Mouse (Mus musculus) small intestine, adult 2 months (tissue): ENCODE measurements around the gene BC107364. TPM values are rescaled to one million over a fixed set of nuclear protein-coding genes. Genes with fewer than 3 reads are reported as not detected.
"Not testable (repeated sequence)": the region's sequence is repeated elsewhere in the genome, so short reads cannot be mapped to it uniquely, and the experiment has no call there.

ENCODE experiments used
- H3K27ac ChIP-seq: fragments of 200-500 bp; 2 replicates; pipeline ENCODE4 v1.5.1; 2012; ENCODE audit warnings: low read depth, low read length, control low read depth, inconsistent platforms; ENCODE audit not compliant: insufficient read depth
- H3K27me3 ChIP-seq: fragments of 200-500 bp; 2 replicates; pipeline ENCODE4 v1.6.1; 2012; ENCODE audit warnings: mild to moderate bottlenecking, moderate library complexity, low read length, inconsistent platforms; ENCODE audit not compliant: control insufficient read depth, insufficient read depth
- H3K36me3 ChIP-seq: fragments of 200-500 bp; 2 replicates; pipeline ENCODE4 v1.6.1; 2012; ENCODE audit warnings: mild to moderate bottlenecking, low read length, control low read depth, inconsistent platforms; ENCODE audit not compliant: control insufficient read depth, insufficient read depth
- H3K4me1 ChIP-seq: fragments of 200-500 bp; 2 replicates; pipeline ENCODE4 v1.6.1; 2012; ENCODE audit warnings: low read length, inconsistent platforms, mixed read lengths; ENCODE audit not compliant: control insufficient read depth, insufficient read depth, insufficient read length
- H3K4me3 ChIP-seq: fragments of 200-500 bp; 2 replicates; pipeline ENCODE4 v1.5.1; 2012; ENCODE audit warnings: low read depth, mild to moderate bottlenecking, control low read depth, inconsistent platforms, low read length, moderate library complexity
- CTCF ChIP-seq: fragments of 200-500 bp; IDR thresholded peaks from 2 replicates; pipeline ENCODE4 v1.5.1; 2012; ENCODE audit warnings: low read depth, mild to moderate bottlenecking, control low read depth, inconsistent platforms, low read length, moderate library complexity, mixed read lengths; ENCODE audit not compliant: insufficient replicate concordance, insufficient read length; ENCODE audit errors: extremely low read depth
- POLR2A ChIP-seq: fragments of 200-500 bp; IDR thresholded peaks from 2 replicates; pipeline ENCODE4 v1.6.1; 2012; ENCODE audit warnings: low read depth, mild to moderate bottlenecking, control low read depth, inconsistent platforms, low read length, moderate library complexity
- WGBS: fragments of 180-500 bp; shearing (Covaris S2); methylation state at CpG from one replicate; pipeline ENCODE4 v1.1.7; 2018; 5-methylcytosine and 5-hydroxymethylcytosine counted together
- polyA plus RNA-seq: library from polyadenylated mRNA; depleted of rRNA; stranded (reverse); fragments of >200 nt; gene quantifications from 2 replicates; pipeline ENCODE4 v1.2.3, GENCODE M21; 2012

The BC107364 gene
- polyA plus RNA-seq, 1 experiment, result not detected

GRCm38 (mm10) chr3:96482451-96482850 lies 30.3 kb upstream of the BC107364 start:
- no peaks in the 10 kb centered on the region for H3K36me3 ChIP-seq

GRCm38 (mm10) chr3:96481856-96482255 lies 29.8 kb upstream of the BC107364 start:
- H3K36me3 ChIP-seq, result no peaks in the 10 kb centered on the region
- no peak overlapping the region for H3K4me3 ChIP-seq
- no peaks in the 10 kb centered on the region for H3K27me3 ChIP-seq
- no peak for TF ChIP-seq POLR2A
- TF ChIP-seq CTCF, result no peak
- H3K27ac ChIP-seq, result no peak overlapping the region
- no peaks in the 10 kb centered on the region for H3K4me1 ChIP-seq
- WGBS, result 87% methylated on average over 3 of the region's 3 CpGs

More at GRCm38 (mm10) chr3:96482451-96482850, 30.3 kb upstream of the BC107364 start:
- 94% methylated on average over 13 of the region's 13 CpGs for WGBS
- Histone ChIP-seq H3K27me3 (no peaks in the 10 kb centered on the region), H3K4me1 (no peaks in the 10 kb centered on the region), H3K4me3 (no peak overlapping the region), H3K27ac (no peak overlapping the region)
- TF ChIP-seq CTCF (no peak), POLR2A (no peak)

GRCm38 (mm10) chr3:96480684-96481270 lies 28.7 kb upstream of the BC107364 start:
- peaks cover 7% of the 10 kb centered on the region for H3K27me3 ChIP-seq
- 80% methylated on average over 4 of the region's 4 CpGs for WGBS
- TF ChIP-seq POLR2A (no peak), CTCF (no peak)
- no peaks in the 10 kb centered on the region for H3K36me3 ChIP-seq
- no peaks in the 10 kb centered on the region for H3K4me1 ChIP-seq
- H3K4me3 ChIP-seq, result no peak overlapping the region
- no peak overlapping the region for H3K27ac ChIP-seq

GRCm38 (mm10) chr3:96479249-96479648 lies 27.1 kb upstream of the BC107364 start:
- TF ChIP-seq CTCF, result no peak
- no peak for TF ChIP-seq POLR2A
- Histone ChIP-seq H3K4me1 (peaks cover 8% of the 10 kb centered on the region), H3K27me3 (peaks cover 21% of the 10 kb centered on the region), H3K27ac (no peak overlapping the region), H3K4me3 (no peak overlapping the region), H3K36me3 (no peaks in the 10 kb centered on the region)
- 49% methylated on average over 3 of the region's 3 CpGs for WGBS

GRCm38 (mm10) chr3:96477558-96477957 lies 25.5 kb upstream of the BC107364 start:
- Histone ChIP-seq H3K27ac (no peak overlapping the region), H3K36me3 (no peaks in the 10 kb centered on the region), H3K27me3 (peaks cover 25% of the 10 kb centered on the region), H3K4me1 (peaks cover 8% of the 10 kb centered on the region), H3K4me3 (no peak overlapping the region)
- TF ChIP-seq POLR2A (no peak), CTCF (no peak)
- WGBS, result 61% methylated on average over 6 of the region's 6 CpGs

- Histone ChIP-seq H3K4me3 (no peak overlapping the region), H3K4me1 (peaks cover 8% of the 10 kb centered on the region), H3K27me3 (peaks cover 29% of the 10 kb centered on the region), H3K36me3 (no peaks in the 10 kb centered on the region), H3K27ac (no peak overlapping the region)
- no peak for TF ChIP-seq POLR2A
- TF ChIP-seq CTCF, result no peak
- 28% methylated on average over 3 of the region's 3 CpGs for WGBS
Measured at GRCm38 (mm10) chr3:96477084-96477483, 25.0 kb upstream of the BC107364 start.

- WGBS, result 4% methylated on average over 44 of the region's 44 CpGs
Measured at GRCm38 (mm10) chr3:96474909-96475655, 23.0 kb upstream of the BC107364 start.

GRCm38 (mm10) chr3:96473556-96473955 lies 21.4 kb upstream of the BC107364 start:
- not testable (repeated sequence) for H3K27ac ChIP-seq, H3K4me1 ChIP-seq, H3K36me3 ChIP-seq, H3K4me3 ChIP-seq
- 57% methylated on average over 3 of the region's 3 CpGs for WGBS
- H3K27me3 ChIP-seq, result peaks cover 29% of the 10 kb centered on the region

More at GRCm38 (mm10) chr3:96474909-96475655, 23.0 kb upstream of the BC107364 start:
- no peaks in the 10 kb centered on the region for H3K36me3 ChIP-seq
- H3K27me3 ChIP-seq, result peaks cover 29% of the 10 kb centered on the region
- H3K27ac ChIP-seq, result no peak overlapping the region
- peak overlapping the region; percentile 44 for H3K4me3 ChIP-seq
- peaks cover 8% of the 10 kb centered on the region for H3K4me1 ChIP-seq
- TF ChIP-seq CTCF (no peak), POLR2A (no peak)
